Mouse (Mus musculus): ENCODE measurements around the gene Zfhx3. TPM values are rescaled to one million over a fixed set of nuclear protein-coding genes. Genes with fewer than 3 reads are reported as not detected.

Gene Zfhx3
- polyA plus RNA-seq, 1 experiment from 2014 or later, result 27.5 TPM

- H3K27ac ChIP-seq (replicated peaks; ENCODE audit: low read depth, low read length), result no peak overlapping the region
- ATAC-seq (replicated peaks; ENCODE audit: insufficient number of reproducible peaks, low FRiP score, low TSS enrichment, low read depth) (no peak), DNase-seq (ENCODE audit: low spot score) (peak; percentile 36)
- peaks cover 3% of the 10 kb centered on the region; the same call in 1 of the 2 replicates for H3K4me1 ChIP-seq (ENCODE audit: control insufficient read depth, insufficient read depth, low read length)
- H3K4me3 ChIP-seq (ENCODE audit: low read depth, low read length), result no peak overlapping the region
- H3K9ac ChIP-seq (replicated peaks; ENCODE audit: low read length), result no peak overlapping the region
- H3K4me2 ChIP-seq (ENCODE audit: low read depth, low read length), result peak overlapping the region; percentile 15; the same call in 1 of the 2 replicates
- H3K36me3 ChIP-seq (replicated peaks; ENCODE audit: control insufficient read depth, insufficient read depth, low read depth, low read length), result no peaks in the 10 kb centered on the region
- peaks cover 9% of the 10 kb centered on the region for H3K27me3 ChIP-seq (ENCODE audit: control insufficient read depth, insufficient read depth, low read length)
- 29% methylated on average over 14 of the region's 14 CpGs for WGBS
- no peaks in the 10 kb centered on the region for H3K9me3 ChIP-seq (replicated peaks; ENCODE audit: control insufficient read depth, low read length)
These were observed 748.4 kb downstream of the Zfhx3 start for GRCm38 (mm10) chr8:108690576-108691455.

GRCm38 (mm10) chr8:108691456-108692238 is 749.2 kb downstream of the Zfhx3 start:
- peak overlapping the region; percentile 44 for H3K4me2 ChIP-seq (ENCODE audit: low read depth, low read length)
- H3K27me3 ChIP-seq (ENCODE audit: control insufficient read depth, insufficient read depth, low read length), result peaks cover 10% of the 10 kb centered on the region
- no peak overlapping the region; the same call in 1 of the 2 replicates for H3K27ac ChIP-seq (replicated peaks; ENCODE audit: low read depth, low read length)
- H3K4me1 ChIP-seq (ENCODE audit: control insufficient read depth, insufficient read depth, low read length), result peaks cover 9% of the 10 kb centered on the region
- H3K9me3 ChIP-seq (replicated peaks; ENCODE audit: control insufficient read depth, low read length), result no peaks in the 10 kb centered on the region
- DNase-seq (ENCODE audit: low spot score) (peak; percentile 78), ATAC-seq (replicated peaks; ENCODE audit: insufficient number of reproducible peaks, low FRiP score, low TSS enrichment, low read depth) (0 out of 2 replicates have a peak, but pooled peaks have one; percentile 16)
- H3K36me3 ChIP-seq (replicated peaks; ENCODE audit: control insufficient read depth, insufficient read depth, low read depth, low read length), result no peaks in the 10 kb centered on the region
- H3K9ac ChIP-seq (replicated peaks; ENCODE audit: low read length), result peak overlapping the region; percentile 22; the same call in 1 of the 2 replicates
- peak overlapping the region; percentile 14 for H3K4me3 ChIP-seq (ENCODE audit: low read depth, low read length)
- WGBS, result 3% methylated on average over 21 of the region's 21 CpGs

GRCm38 (mm10) chr8:108692239-108692627 is 749.8 kb downstream of the Zfhx3 start:
- peak; percentile 72 for DNase-seq (ENCODE audit: low spot score)
- Histone ChIP-seq H3K9me3 (replicated peaks; ENCODE audit: control insufficient read depth, low read length) (no peaks in the 10 kb centered on the region), H3K27ac (replicated peaks; ENCODE audit: low read depth, low read length) (no peak overlapping the region; the same call in 1 of the 2 replicates), H3K4me3 (ENCODE audit: low read depth, low read length) (peak overlapping the region; percentile 14), H3K4me1 (ENCODE audit: control insufficient read depth, insufficient read depth, low read length) (peaks cover 10% of the 10 kb centered on the region), H3K4me2 (ENCODE audit: low read depth, low read length) (peak overlapping the region; percentile 44), H3K9ac (replicated peaks; ENCODE audit: low read length) (0 out of 2 replicates have a peak overlapping the region, but pooled peaks have one; percentile 6), H3K27me3 (ENCODE audit: control insufficient read depth, insufficient read depth, low read length) (peaks cover 11% of the 10 kb centered on the region), H3K36me3 (replicated peaks; ENCODE audit: control insufficient read depth, insufficient read depth, low read depth, low read length) (no peaks in the 10 kb centered on the region)
- WGBS, result 6% methylated on average over 5 of the region's 5 CpGs
- ATAC-seq (replicated peaks; ENCODE audit: insufficient number of reproducible peaks, low FRiP score, low TSS enrichment, low read depth), result no peak

- Histone ChIP-seq H3K9ac (replicated peaks; ENCODE audit: low read length) (no peak overlapping the region), H3K9me3 (replicated peaks; ENCODE audit: control insufficient read depth, low read length) (no peaks in the 10 kb centered on the region), H3K27me3 (ENCODE audit: control insufficient read depth, insufficient read depth, low read length) (peaks cover 11% of the 10 kb centered on the region), H3K4me2 (ENCODE audit: low read depth, low read length) (no peak overlapping the region; the same call in 1 of the 2 replicates), H3K36me3 (replicated peaks; ENCODE audit: control insufficient read depth, insufficient read depth, low read depth, low read length) (no peaks in the 10 kb centered on the region), H3K4me3 (ENCODE audit: low read depth, low read length) (no peak overlapping the region), H3K27ac (replicated peaks; ENCODE audit: low read depth, low read length) (no peak overlapping the region; the same call in 1 of the 2 replicates), H3K4me1 (ENCODE audit: control insufficient read depth, insufficient read depth, low read length) (peaks cover 10% of the 10 kb centered on the region)
- WGBS, result 55% methylated on average over 6 of the region's 6 CpGs
- ATAC-seq (replicated peaks; ENCODE audit: insufficient number of reproducible peaks, low FRiP score, low TSS enrichment, low read depth) (no peak), DNase-seq (ENCODE audit: low spot score) (no peak)
These were observed 750.5 kb downstream of the Zfhx3 start for GRCm38 (mm10) chr8:108692669-108693665.

GRCm38 (mm10) chr8:108693841-108694240 is 751.4 kb downstream of the Zfhx3 start:
- Histone ChIP-seq H3K27me3 (ENCODE audit: control insufficient read depth, insufficient read depth, low read length) (peaks cover 11% of the 10 kb centered on the region), H3K4me2 (ENCODE audit: low read depth, low read length) (no peak overlapping the region), H3K36me3 (replicated peaks; ENCODE audit: control insufficient read depth, insufficient read depth, low read depth, low read length) (no peaks in the 10 kb centered on the region), H3K4me3 (ENCODE audit: low read depth, low read length) (no peak overlapping the region), H3K4me1 (ENCODE audit: control insufficient read depth, insufficient read depth, low read length) (peaks cover 10% of the 10 kb centered on the region), H3K9ac (replicated peaks; ENCODE audit: low read length) (no peak overlapping the region), H3K27ac (replicated peaks; ENCODE audit: low read depth, low read length) (no peak overlapping the region), H3K9me3 (replicated peaks; ENCODE audit: control insufficient read depth, low read length) (no peaks in the 10 kb centered on the region)
- WGBS, result 41% methylated on average over 5 of the region's 5 CpGs
- no peak for DNase-seq (ENCODE audit: low spot score)
- ATAC-seq (replicated peaks; ENCODE audit: insufficient number of reproducible peaks, low FRiP score, low TSS enrichment, low read depth), result no peak

GRCm38 (mm10) chr8:108694516-108694915 is 752.1 kb downstream of the Zfhx3 start:
- Histone ChIP-seq H3K4me1 (ENCODE audit: control insufficient read depth, insufficient read depth, low read length) (peaks cover 11% of the 10 kb centered on the region), H3K4me2 (ENCODE audit: low read depth, low read length) (no peak overlapping the region), H3K27ac (replicated peaks; ENCODE audit: low read depth, low read length) (no peak overlapping the region), H3K36me3 (replicated peaks; ENCODE audit: control insufficient read depth, insufficient read depth, low read depth, low read length) (no peaks in the 10 kb centered on the region), H3K4me3 (ENCODE audit: low read depth, low read length) (no peak overlapping the region), H3K9me3 (replicated peaks; ENCODE audit: control insufficient read depth, low read length) (no peaks in the 10 kb centered on the region), H3K9ac (replicated peaks; ENCODE audit: low read length) (no peak overlapping the region), H3K27me3 (ENCODE audit: control insufficient read depth, insufficient read depth, low read length) (peaks cover 11% of the 10 kb centered on the region)
- 35% methylated on average over 6 of the region's 6 CpGs for WGBS
- DNase-seq (ENCODE audit: low spot score) (no peak), ATAC-seq (replicated peaks; ENCODE audit: insufficient number of reproducible peaks, low FRiP score, low TSS enrichment, low read depth) (no peak)

- H3K27me3 ChIP-seq (ENCODE audit: control insufficient read depth, insufficient read depth, low read length), result peaks cover 11% of the 10 kb centered on the region
- peaks cover 12% of the 10 kb centered on the region for H3K4me1 ChIP-seq (ENCODE audit: control insufficient read depth, insufficient read depth, low read length)
- peak overlapping the region; percentile 20 for H3K4me3 ChIP-seq (ENCODE audit: low read depth, low read length)
- peak overlapping the region; percentile 44 for H3K4me2 ChIP-seq (ENCODE audit: low read depth, low read length)
- DNase-seq (ENCODE audit: low spot score), result no peak
- peak overlapping the region; percentile 46 for H3K9ac ChIP-seq (replicated peaks; ENCODE audit: low read length)
- no peak overlapping the region for H3K27ac ChIP-seq (replicated peaks; ENCODE audit: low read depth, low read length)
- no peaks in the 10 kb centered on the region for H3K36me3 ChIP-seq (replicated peaks; ENCODE audit: control insufficient read depth, insufficient read depth, low read depth, low read length)
- 2% methylated on average over 30 of the region's 32 CpGs for WGBS
- H3K9me3 ChIP-seq (replicated peaks; ENCODE audit: control insufficient read depth, low read length), result no peaks in the 10 kb centered on the region
- no peak for ATAC-seq (replicated peaks; ENCODE audit: insufficient number of reproducible peaks, low FRiP score, low TSS enrichment, low read depth)
These were observed 752.9 kb downstream of the Zfhx3 start for GRCm38 (mm10) chr8:108695242-108695880.

Data from embryonic facial prominence, embryonic 11.5 days (tissue).